Mouse (Mus musculus) MEL (cell line): ENCODE measurements at regions not wholly inside any gene's neighbourhood (a gene's known extent, or its start where the extent isn't known, plus 50 kb on each side); places are given as distances from the start of the nearest gene placed in this dataset.

ENCODE experiments used
- DNase-seq: peaks from one replicate; pipeline ENCODE4 v3.0.0; 2011; ENCODE audit warnings: low read depth, low spot score
- H3K27ac ChIP-seq: 2 replicates; pipeline ENCODE4 v1.5.1; 2012; ENCODE audit warnings: low read depth, mild to moderate bottlenecking, control low read depth, low read length, moderate library complexity; ENCODE audit not compliant: control insufficient read depth
- H3K27me3 ChIP-seq, 2 experiments: fragments of 150-350 bp in 1 of 2; sonication (generic) in 1 of 2; 2 replicates each; pipeline ENCODE4 v1.6.1; 2012; ENCODE audit warnings: low read length in 2 of 2, mild to moderate bottlenecking in 2 of 2, improper control_type of control experiment in 1 of 2, moderate library complexity in 1 of 2; ENCODE audit not compliant: insufficient read depth in 2 of 2, control insufficient read depth in 1 of 2
- H3K36me3 ChIP-seq, 2 experiments: 2 replicates each; pipeline ENCODE4 v1.6.1; 2012 to 2014; ENCODE audit warnings: low read length in 2 of 2, improper control_type of control experiment in 1 of 2, inconsistent platforms in 1 of 2, mild to moderate bottlenecking in 1 of 2; ENCODE audit not compliant: insufficient read depth in 2 of 2, control insufficient read depth in 1 of 2
- H3K4me1 ChIP-seq, 2 experiments: fragments of 150-350 bp in 1 of 2; sonication (generic) in 1 of 2; 2 replicates each; pipeline ENCODE4 v1.6.1; 2012; ENCODE audit warnings: low read length in 2 of 2, improper control_type of control experiment in 1 of 2, mild to moderate bottlenecking in 1 of 2; ENCODE audit not compliant: insufficient read depth in 2 of 2, control insufficient read depth in 1 of 2
- H3K4me3 ChIP-seq, 2 experiments: fragments of 150-350 bp in 1 of 2; sonication (generic) in 1 of 2; 2 replicates each; pipeline ENCODE4 v1.5.1; 2012; ENCODE audit warnings: low read depth in 2 of 2, low read length in 2 of 2, mild to moderate bottlenecking in 2 of 2, moderate library complexity in 2 of 2, control low read depth in 1 of 2, improper control_type of control experiment in 1 of 2; ENCODE audit not compliant: control insufficient read depth in 1 of 2, insufficient read depth in 1 of 2
- H3K79me2 ChIP-seq: 2 replicates; pipeline ENCODE4 v1.6.1; 2012; ENCODE audit warnings: mild to moderate bottlenecking, low read length, moderate library complexity; ENCODE audit not compliant: control insufficient read depth, poor library complexity, insufficient read depth
- H3K9ac ChIP-seq: 2 replicates; pipeline ENCODE4 v1.6.1; 2012; ENCODE audit warnings: low read depth, mild to moderate bottlenecking, control low read depth, low read length, moderate library complexity; ENCODE audit not compliant: control insufficient read depth, poor library complexity, severe bottlenecking
- H3K9me3 ChIP-seq: fragments of 150-350 bp; sonication (generic); replicated peaks from 2 replicates; pipeline ENCODE4 v1.6.1; 2012; ENCODE audit warnings: mild to moderate bottlenecking, low read length, improper control_type of control experiment, moderate library complexity; ENCODE audit not compliant: insufficient read depth
- BHLHE40 ChIP-seq: IDR thresholded peaks from 2 replicates; pipeline ENCODE4 v1.6.1; 2012; ENCODE audit warnings: low read depth, mild to moderate bottlenecking, inconsistent platforms, low read length, improper control_type of control experiment, borderline replicate concordance
- E2F4 ChIP-seq: IDR thresholded peaks from 2 replicates; pipeline ENCODE4 v1.6.1; 2011; ENCODE audit warnings: low read depth, low read length, improper control_type of control experiment, borderline replicate concordance
- GATA1 ChIP-seq: IDR thresholded peaks from 2 replicates; pipeline ENCODE4 v1.6.1; 2011; ENCODE audit warnings: low read depth, low read length, improper control_type of control experiment
- JUND ChIP-seq: IDR thresholded peaks from 2 replicates; pipeline ENCODE4 v1.6.1; 2011; ENCODE audit warnings: low read depth, mild to moderate bottlenecking, improper control_type of control experiment, low read length
- KAT2A ChIP-seq: conservative IDR thresholded peaks from 2 replicates; pipeline ENCODE4 v1.6.1; 2012; ENCODE audit warnings: low read depth, low read length, improper control_type of control experiment, inconsistent platforms
- MEF2A ChIP-seq: IDR thresholded peaks from 2 replicates; pipeline ENCODE4 v1.6.1; 2014; ENCODE audit warnings: low read depth, mild to moderate bottlenecking, inconsistent platforms, low read length, improper control_type of control experiment; ENCODE audit not compliant: poor library complexity, insufficient replicate concordance, severe bottlenecking; ENCODE audit errors: extremely low read depth
- POLR2AphosphoS2 ChIP-seq: IDR thresholded peaks from 2 replicates; pipeline ENCODE4 v1.6.1; 2011; ENCODE audit warnings: low read length, improper control_type of control experiment
- POLR2AphosphoS5 ChIP-seq: IDR thresholded peaks from 2 replicates; pipeline ENCODE4 v1.6.1; 2012; ENCODE audit warnings: low read depth, borderline replicate concordance, mild to moderate bottlenecking, inconsistent platforms, low read length, moderate library complexity, mixed read lengths
- RAD21 ChIP-seq: IDR thresholded peaks from 2 replicates; pipeline ENCODE4 v1.6.1; 2011; ENCODE audit warnings: mild to moderate bottlenecking, low read depth, low read length, improper control_type of control experiment
- SMC3 ChIP-seq: IDR thresholded peaks from 2 replicates; pipeline ENCODE4 v1.6.1; 2011; ENCODE audit warnings: low read depth, low read length, improper control_type of control experiment
- TAL1 ChIP-seq: IDR thresholded peaks from 2 replicates; pipeline ENCODE4 v1.6.1; 2012; ENCODE audit warnings: mild to moderate bottlenecking, inconsistent platforms, low read length, moderate library complexity, mixed read lengths
- TBP ChIP-seq: IDR thresholded peaks from 2 replicates; pipeline ENCODE4 v1.8.0; 2011; ENCODE audit warnings: low read depth, low read length, improper control_type of control experiment
- USF1 ChIP-seq: IDR thresholded peaks from 2 replicates; pipeline ENCODE4 v1.6.1; 2014; ENCODE audit warnings: low read depth, mild to moderate bottlenecking, inconsistent platforms, low read length, improper control_type of control experiment, moderate library complexity
- USF2 ChIP-seq, 2 experiments: IDR thresholded peaks; 2 replicates each; pipeline ENCODE4 v1.6.1; 2011 to 2012; ENCODE audit warnings: improper control_type of control experiment in 2 of 2, low read length in 2 of 2, borderline replicate concordance in 1 of 2, inconsistent platforms in 1 of 2, low read depth in 1 of 2, mild to moderate bottlenecking in 1 of 2; ENCODE audit not compliant: insufficient read depth in 1 of 2
- ZC3H11A ChIP-seq: IDR thresholded peaks from 2 replicates; pipeline ENCODE4 v1.6.1; 2012; ENCODE audit warnings: low read depth, mild to moderate bottlenecking, inconsistent platforms, low read length, improper control_type of control experiment
- ZMIZ1 ChIP-seq: IDR thresholded peaks from 2 replicates; pipeline ENCODE4 v1.6.1; 2012; ENCODE audit warnings: low read depth, mild to moderate bottlenecking, inconsistent platforms, low read length, improper control_type of control experiment, moderate library complexity
- ZNF384 ChIP-seq: IDR thresholded peaks from 2 replicates; pipeline ENCODE4 v1.6.1; 2012; ENCODE audit warnings: low read depth, mild to moderate bottlenecking, inconsistent platforms, low read length, improper control_type of control experiment

DNA sequence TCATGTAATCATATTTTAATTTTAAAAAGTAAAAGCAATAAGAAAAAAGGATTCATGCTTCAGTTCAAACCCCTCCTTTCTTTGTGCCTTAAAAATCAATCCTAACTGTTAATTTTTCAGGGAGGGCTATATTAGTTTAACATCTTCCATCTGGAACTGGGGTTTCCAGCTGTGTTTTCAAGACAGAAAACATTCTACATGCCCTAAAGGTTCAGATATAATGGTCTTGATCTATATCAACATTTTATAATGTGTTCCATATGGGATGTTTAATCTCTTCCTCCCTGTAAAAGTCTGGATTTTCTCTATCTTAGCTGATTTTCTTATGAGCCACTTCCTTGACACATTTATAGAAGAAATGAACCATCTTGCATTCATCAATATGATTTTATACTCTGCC is 205.9 kb upstream of the Grm7 start:
- TF ChIP-seq ZNF384 (no peak), USF1 (no peak)
- TF ChIP-seq, all 39 proteins: peak for 0
- H3K79me2 ChIP-seq = no peaks in the 10 kb centered on the region
- no peak for DNase-seq
- no peak overlapping the region for H3K4me3 ChIP-seq
- H3K4me1 ChIP-seq = no peaks in the 10 kb centered on the region
- no peak overlapping the region for H3K27ac ChIP-seq
- no peak overlapping the region for H3K9ac ChIP-seq
- H3K9me3 ChIP-seq = no peaks in the 10 kb centered on the region
- H3K36me3 ChIP-seq = no peaks in the 10 kb centered on the region
- no peaks in the 10 kb centered on the region for H3K27me3 ChIP-seq

DNA sequence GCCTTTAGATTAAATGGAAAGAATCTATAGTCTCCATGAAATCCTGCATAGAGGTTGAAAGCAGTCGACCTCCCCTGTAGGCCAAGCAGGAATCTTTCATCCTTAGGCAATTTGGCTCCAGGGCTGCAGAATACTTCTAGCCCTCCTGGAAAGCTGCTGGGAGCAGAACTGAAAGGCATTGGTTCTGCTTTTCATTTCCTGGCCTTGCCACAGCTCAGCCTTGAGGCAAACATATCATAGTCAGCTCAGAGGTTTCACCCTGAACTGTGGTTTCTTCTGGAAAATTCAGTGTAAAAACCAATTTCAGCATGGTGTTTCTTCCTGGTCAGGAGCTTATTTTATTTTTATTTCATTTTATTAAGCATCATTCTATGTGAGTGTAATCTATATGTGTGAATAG is 182.0 kb upstream of the Grm7 start:
- no peak for DNase-seq
- TF ChIP-seq TBP (no peak), TAL1 (no peak), ZNF384 (no peak)
- no peaks in the 10 kb centered on the region for H3K36me3 ChIP-seq
- H3K79me2 ChIP-seq = no peaks in the 10 kb centered on the region
- H3K9ac ChIP-seq = no peak overlapping the region
- no peaks in the 10 kb centered on the region for H3K4me1 ChIP-seq
- H3K4me3 ChIP-seq = no peak overlapping the region
- no peaks in the 10 kb centered on the region for H3K9me3 ChIP-seq
- H3K27ac ChIP-seq = no peak overlapping the region
- no peaks in the 10 kb centered on the region for H3K27me3 ChIP-seq

DNA sequence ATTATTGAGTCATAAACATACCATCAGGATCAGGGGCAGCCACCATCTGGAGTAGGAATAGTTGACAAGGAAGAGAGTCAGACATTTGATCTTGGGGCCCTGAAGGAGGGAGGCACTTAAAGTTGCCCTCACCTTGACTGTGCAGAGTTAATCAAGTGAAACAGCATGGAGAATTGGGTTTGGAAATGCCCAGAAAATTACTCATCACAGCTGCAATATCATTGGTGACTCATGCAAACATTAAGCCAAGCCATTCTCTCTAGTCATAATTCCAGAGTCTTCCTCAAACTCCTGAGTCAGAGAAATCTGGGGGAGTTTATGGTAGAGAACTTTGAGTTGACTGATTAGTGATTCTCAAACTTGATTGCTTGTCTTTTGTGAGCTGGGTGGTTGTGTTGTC is 177.7 kb upstream of the Grm7 start:
- Histone ChIP-seq H3K4me1 (no peaks in the 10 kb centered on the region), H3K9me3 (no peaks in the 10 kb centered on the region), H3K4me3 (no peak overlapping the region), H3K9ac (no peak overlapping the region), H3K27me3 (no peaks in the 10 kb centered on the region), H3K36me3 (no peaks in the 10 kb centered on the region), H3K79me2 (no peaks in the 10 kb centered on the region)
- DNase-seq = no peak
- TF ChIP-seq ZNF384 (no peak), POLR2AphosphoS5 (no peak), RAD21 (no peak), ZMIZ1 (no peak), USF2 (IDR thresholded peaks at IDR 0.05; ENCODE audit: borderline replicate concordance in 1 of 2, insufficient read depth in 1 of 2, low read depth in 1 of 2, low read length in 2 of 2) (no peak), TBP (no peak), BHLHE40 (no peak), SMC3 (no peak), KAT2A (no peak), POLR2AphosphoS2 (no peak), ZC3H11A (no peak), MEF2A (no peak), JUND (no peak), GATA1 (no peak), E2F4 (no peak)
- TF ChIP-seq, all 39 proteins: peak for 0
- no peak overlapping the region for H3K27ac ChIP-seq
